Mouse (Mus musculus) liver, embryonic 13.5 days (tissue): Measurements from ENCODE around the gene Fbp1. TPM values are rescaled to one million over a fixed set of nuclear protein-coding genes. Genes with fewer than 3 reads are reported as not detected.

Experiments
- ATAC-seq: fragments of 200-750 bp; cut with Nextera tagmentation; 2 replicates; pipeline ENCODE4 v1.8.0; 2017; ENCODE audit warnings: low read depth, mild to moderate bottlenecking, moderate number of reproducible peaks, moderate library complexity
- DNase-seq: peaks from one replicate; pipeline ENCODE4 v3.0.0; 2022
- H3K27ac ChIP-seq: fragments of 300-500 bp; sonication (generic); 2 replicates; pipeline ENCODE4 v1.5.1; 2015; ENCODE audit warnings: moderate library complexity, mild to moderate bottlenecking, inconsistent platforms
- H3K27me3 ChIP-seq: fragments of 300-500 bp; sonication (generic); 2 replicates; pipeline ENCODE4 v1.6.1; 2015; ENCODE audit warnings: mild to moderate bottlenecking, inconsistent platforms
- H3K36me3 ChIP-seq: fragments of 300-500 bp; sonication (generic); 2 replicates; pipeline ENCODE4 v1.6.1; 2015; ENCODE audit warnings: mild to moderate bottlenecking, inconsistent platforms
- H3K4me1 ChIP-seq: fragments of 300-500 bp; sonication (generic); replicated peaks from 2 replicates; pipeline ENCODE4 v1.6.1; 2015; ENCODE audit warnings: inconsistent platforms
- H3K4me2 ChIP-seq: fragments of 300-500 bp; sonication (generic); 2 replicates; pipeline ENCODE4 v1.6.1; 2015; ENCODE audit warnings: inconsistent platforms, mild to moderate bottlenecking, moderate library complexity
- H3K4me3 ChIP-seq: fragments of 300-500 bp; sonication (generic); replicated peaks from 2 replicates; pipeline ENCODE4 v1.5.1; 2015; ENCODE audit warnings: mild to moderate bottlenecking, inconsistent platforms
- H3K9ac ChIP-seq: fragments of 300-500 bp; sonication (generic); 2 replicates; pipeline ENCODE4 v1.6.1; 2015; ENCODE audit warnings: mild to moderate bottlenecking, inconsistent platforms
- H3K9me3 ChIP-seq: fragments of 300-500 bp; sonication (generic); replicated peaks from 2 replicates; pipeline ENCODE4 v1.6.1; 2016; ENCODE audit warnings: inconsistent platforms
- WGBS: fragments of 180-500 bp; shearing (Covaris S2); methylation state at CpG from one replicate; pipeline ENCODE4 v1.1.7; 2015; ENCODE audit not compliant: insufficient replicate concordance; 5-methylcytosine and 5-hydroxymethylcytosine counted together
- polyA plus RNA-seq: library from polyadenylated mRNA; unstranded; fragments of >200 nt; fragmentation: Nextera tagmentation; extraction: Ambion mirVana; gene quantifications from 2 replicates; pipeline ENCODE4 v1.2.1, GENCODE M21; 2015

Gene Fbp1
- polyA plus RNA-seq, 1 experiment from 2014 or later = 0.51 TPM

DNA sequence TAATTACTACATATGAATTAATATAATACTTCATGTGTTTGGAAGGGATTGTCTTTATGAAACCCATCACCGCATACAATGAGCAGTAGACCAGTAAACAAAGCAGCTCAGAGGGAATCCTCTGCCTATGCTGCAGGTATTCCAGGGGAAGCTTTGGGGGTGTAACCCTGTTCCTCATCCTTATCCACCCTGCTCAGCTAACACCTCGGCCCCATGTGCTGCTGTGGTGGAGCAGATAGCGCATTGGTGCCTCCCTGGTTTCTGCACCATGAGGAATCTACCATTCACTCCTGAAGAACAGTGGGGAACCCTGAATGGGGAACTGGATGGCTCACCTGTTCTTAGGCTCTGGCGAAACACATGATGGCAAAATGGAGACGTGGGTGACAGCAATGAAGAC is 23.5 kb upstream of the Fbp1 start:
- no peak overlapping the region for H3K9ac ChIP-seq
- H3K4me2 ChIP-seq = peak overlapping the region; percentile 30
- WGBS = 49% methylated on average over 5 of the region's 5 CpGs
- no peaks in the 10 kb centered on the region for H3K9me3 ChIP-seq
- H3K27me3 ChIP-seq = no peaks in the 10 kb centered on the region
- ATAC-seq (peak; percentile 96), DNase-seq (peak; percentile 76)
- H3K27ac ChIP-seq = peak overlapping the region; percentile 62
- no peak overlapping the region for H3K4me3 ChIP-seq
- H3K4me1 ChIP-seq = peaks cover 58% of the 10 kb centered on the region
- H3K36me3 ChIP-seq = no peaks in the 10 kb centered on the region

DNA sequence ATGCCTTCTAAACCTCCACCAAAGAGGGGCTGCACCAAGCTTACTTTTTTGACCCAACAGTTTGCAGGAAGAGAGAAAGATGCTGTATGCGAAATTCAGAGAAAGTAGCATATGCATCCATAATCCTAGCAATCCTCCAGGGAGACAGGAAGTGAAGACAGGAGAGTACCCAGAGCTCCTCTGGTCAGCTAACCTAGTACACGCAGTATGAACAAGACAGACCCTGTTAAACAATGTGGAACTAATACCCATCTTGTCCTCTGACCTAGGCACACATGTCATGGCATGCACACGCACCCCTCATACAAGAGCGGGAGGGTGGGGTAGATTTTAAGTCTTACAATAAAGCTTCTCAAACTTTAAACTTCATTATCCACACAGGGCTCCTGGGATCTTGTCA is 22.1 kb upstream of the Fbp1 start:
- H3K4me2 ChIP-seq = peak overlapping the region; percentile 23; the same call in 1 of the 2 replicates
- WGBS = 68% methylated on average over 4 of the region's 4 CpGs
- H3K27ac ChIP-seq = peak overlapping the region; percentile 78
- H3K36me3 ChIP-seq = no peaks in the 10 kb centered on the region
- no peak overlapping the region for H3K4me3 ChIP-seq
- peaks cover 58% of the 10 kb centered on the region for H3K4me1 ChIP-seq
- DNase-seq (no peak), ATAC-seq (no peak)
- H3K9me3 ChIP-seq = no peaks in the 10 kb centered on the region
- no peak overlapping the region for H3K9ac ChIP-seq
- H3K27me3 ChIP-seq = no peaks in the 10 kb centered on the region

DNA sequence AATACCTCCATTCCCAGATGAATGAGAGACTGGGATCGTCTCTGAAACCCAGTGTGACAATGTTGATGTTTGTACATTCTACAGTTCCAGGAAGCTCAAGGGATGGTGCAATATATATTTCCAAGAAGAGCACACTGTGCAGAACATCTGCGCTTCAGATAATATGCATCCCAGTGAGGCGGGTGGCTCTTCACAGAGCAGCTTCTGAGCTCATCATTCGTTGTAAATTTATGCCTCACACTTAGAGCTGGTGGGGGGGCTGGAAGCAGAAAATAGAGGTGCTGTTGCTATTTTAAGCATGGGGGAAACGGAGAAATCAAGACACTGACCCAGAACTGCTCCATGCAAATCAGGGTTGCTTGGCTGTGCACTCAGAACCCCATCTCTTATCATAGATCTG is 21.7 kb upstream of the Fbp1 start:
- H3K27me3 ChIP-seq = no peaks in the 10 kb centered on the region
- 36% methylated on average over 5 of the region's 5 CpGs for WGBS
- no peaks in the 10 kb centered on the region for H3K36me3 ChIP-seq
- peak; percentile 13 for DNase-seq
- peak overlapping the region; percentile 78 for H3K27ac ChIP-seq
- peak overlapping the region; percentile 23 for H3K4me2 ChIP-seq
- H3K9me3 ChIP-seq = no peaks in the 10 kb centered on the region
- ATAC-seq = peak; percentile 49
- peaks cover 58% of the 10 kb centered on the region for H3K4me1 ChIP-seq
- no peak overlapping the region for H3K4me3 ChIP-seq
- H3K9ac ChIP-seq = no peak overlapping the region

DNA sequence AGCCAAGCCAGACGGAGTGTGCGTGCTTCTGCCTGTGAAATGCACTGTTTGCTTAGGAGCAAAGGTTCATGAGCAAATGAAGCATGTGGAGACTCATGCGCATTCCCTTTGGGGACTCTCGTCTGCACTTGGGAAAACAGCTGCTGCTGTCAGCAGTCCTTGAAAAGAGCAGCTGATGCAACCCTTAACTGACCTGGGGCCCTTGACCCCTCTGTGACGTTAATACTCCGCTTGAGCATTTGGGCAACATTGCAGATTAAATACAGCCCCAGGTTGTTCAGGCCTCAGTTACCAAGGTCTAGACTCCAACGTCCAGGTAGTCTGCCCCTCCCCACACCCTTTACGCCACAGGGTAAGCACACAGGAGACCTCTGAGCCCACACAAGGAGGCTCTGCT is 20.1 kb upstream of the Fbp1 start:
- H3K27me3 ChIP-seq = no peaks in the 10 kb centered on the region
- H3K27ac ChIP-seq = peak overlapping the region; percentile 78
- WGBS = 58% methylated on average over 8 of the region's 8 CpGs
- ATAC-seq (peak; percentile 24), DNase-seq (no peak)
- no peak overlapping the region for H3K4me2 ChIP-seq
- no peak overlapping the region for H3K4me3 ChIP-seq
- H3K4me1 ChIP-seq = peaks cover 54% of the 10 kb centered on the region
- no peaks in the 10 kb centered on the region for H3K36me3 ChIP-seq
- no peak overlapping the region for H3K9ac ChIP-seq
- H3K9me3 ChIP-seq = no peaks in the 10 kb centered on the region

DNA sequence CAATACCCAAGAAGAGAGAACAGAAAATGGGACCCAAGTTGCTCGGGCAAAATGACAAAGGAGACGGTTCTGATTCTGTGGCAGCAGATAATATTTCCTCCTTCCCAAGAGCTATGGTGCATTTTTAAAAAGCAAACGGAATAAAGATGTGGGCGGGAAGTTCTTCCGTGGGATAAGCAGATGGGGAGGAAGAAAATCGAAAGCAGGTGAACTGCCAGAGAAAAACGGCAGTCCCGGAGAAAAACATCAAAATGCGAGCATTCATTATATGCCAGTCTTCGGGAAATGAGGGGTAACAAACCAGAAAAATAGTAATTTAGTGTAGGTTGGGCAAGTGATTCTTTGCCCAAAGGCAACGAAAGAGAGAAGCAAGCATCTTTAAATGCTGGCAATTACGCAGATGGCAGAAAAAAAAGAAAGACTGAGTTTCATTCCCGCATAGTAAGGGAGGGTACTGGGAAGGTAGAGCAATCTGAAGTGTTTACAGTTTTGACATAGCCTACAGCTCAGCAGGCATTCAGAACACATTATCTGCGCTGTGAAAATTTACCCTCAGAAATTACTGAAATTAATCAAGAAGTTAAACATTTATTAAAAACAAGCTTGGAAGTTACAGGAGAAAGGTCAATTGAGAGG is 19.6 kb upstream of the Fbp1 start:
- DNase-seq (no peak), ATAC-seq (no peak)
- Histone ChIP-seq H3K9me3 (no peaks in the 10 kb centered on the region), H3K27ac (no peak overlapping the region; the same call in 1 of the 2 replicates), H3K4me3 (no peak overlapping the region), H3K9ac (no peak overlapping the region), H3K27me3 (no peaks in the 10 kb centered on the region), H3K4me1 (peaks cover 50% of the 10 kb centered on the region), H3K36me3 (no peaks in the 10 kb centered on the region), H3K4me2 (no peak overlapping the region)
- 72% methylated on average over 14 of the region's 14 CpGs for WGBS

DNA sequence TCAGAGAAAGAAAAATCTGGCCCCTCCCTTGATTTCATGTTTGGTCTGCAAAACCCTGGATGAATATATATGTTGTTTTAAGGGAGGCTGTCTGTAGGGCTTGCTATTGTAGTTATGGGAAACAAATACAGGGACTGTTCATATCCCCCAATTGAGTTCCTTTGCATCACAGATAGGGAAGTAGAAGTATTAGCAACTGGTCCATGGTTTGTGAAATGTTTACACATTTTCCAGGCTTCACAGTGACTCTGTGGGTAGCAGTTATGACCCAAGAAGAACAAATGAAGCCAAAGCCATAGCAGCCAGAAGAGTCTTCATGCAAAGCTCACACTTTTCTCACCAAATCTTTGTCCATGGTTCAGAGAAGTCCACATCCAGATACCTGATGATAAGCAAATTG is 13.1 kb upstream of the Fbp1 start:
- H3K27me3 ChIP-seq = no peaks in the 10 kb centered on the region
- H3K4me3 ChIP-seq = no peak overlapping the region
- H3K9ac ChIP-seq = no peak overlapping the region
- H3K36me3 ChIP-seq = no peaks in the 10 kb centered on the region
- ATAC-seq = no peak
- H3K9me3 ChIP-seq = no peaks in the 10 kb centered on the region
- H3K4me2 ChIP-seq = no peak overlapping the region
- DNase-seq = no peak
- no peaks in the 10 kb centered on the region for H3K4me1 ChIP-seq
- H3K27ac ChIP-seq = no peak overlapping the region

DNA sequence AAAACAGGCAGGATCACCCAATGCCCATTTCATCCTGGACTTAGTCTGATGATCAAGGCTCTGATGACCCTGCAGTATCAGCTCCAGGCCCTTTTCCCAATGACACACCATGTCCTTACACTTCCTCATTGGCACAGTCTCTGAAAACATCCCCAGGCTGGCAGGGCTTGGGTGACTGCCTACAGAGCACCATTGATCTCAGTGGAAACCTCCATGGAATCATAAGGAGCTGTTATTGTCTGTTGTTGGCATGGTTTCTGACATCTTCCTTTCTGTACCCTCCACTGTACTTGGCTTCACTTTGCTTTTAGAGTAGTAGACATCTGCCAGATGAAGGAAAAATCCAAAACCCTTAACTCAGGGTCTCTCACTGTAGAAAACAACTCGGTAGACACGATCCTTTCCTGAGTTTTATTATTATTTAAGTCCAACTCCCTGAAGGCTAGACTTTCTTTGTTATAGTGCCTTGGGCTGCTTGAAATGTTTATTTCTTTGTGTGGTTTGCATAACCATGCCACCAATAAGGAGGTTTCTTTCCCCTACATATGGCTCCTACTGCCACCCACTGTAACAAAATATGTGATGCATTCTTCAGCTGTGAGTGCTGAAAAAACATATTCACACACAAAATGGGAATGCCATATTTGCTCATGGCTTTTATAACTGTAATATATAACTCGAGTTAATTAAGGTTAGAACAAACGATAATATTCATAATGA is 10.0 kb upstream of the Fbp1 start:
- DNase-seq (no peak), ATAC-seq (no peak)
- Histone ChIP-seq H3K9ac (no peak overlapping the region), H3K36me3 (no peaks in the 10 kb centered on the region), H3K27me3 (no peaks in the 10 kb centered on the region), H3K4me3 (no peak overlapping the region), H3K27ac (no peak overlapping the region), H3K4me1 (no peaks in the 10 kb centered on the region), H3K9me3 (no peaks in the 10 kb centered on the region), H3K4me2 (no peak overlapping the region)
- 72% methylated on average over 4 of the region's 4 CpGs for WGBS

DNA sequence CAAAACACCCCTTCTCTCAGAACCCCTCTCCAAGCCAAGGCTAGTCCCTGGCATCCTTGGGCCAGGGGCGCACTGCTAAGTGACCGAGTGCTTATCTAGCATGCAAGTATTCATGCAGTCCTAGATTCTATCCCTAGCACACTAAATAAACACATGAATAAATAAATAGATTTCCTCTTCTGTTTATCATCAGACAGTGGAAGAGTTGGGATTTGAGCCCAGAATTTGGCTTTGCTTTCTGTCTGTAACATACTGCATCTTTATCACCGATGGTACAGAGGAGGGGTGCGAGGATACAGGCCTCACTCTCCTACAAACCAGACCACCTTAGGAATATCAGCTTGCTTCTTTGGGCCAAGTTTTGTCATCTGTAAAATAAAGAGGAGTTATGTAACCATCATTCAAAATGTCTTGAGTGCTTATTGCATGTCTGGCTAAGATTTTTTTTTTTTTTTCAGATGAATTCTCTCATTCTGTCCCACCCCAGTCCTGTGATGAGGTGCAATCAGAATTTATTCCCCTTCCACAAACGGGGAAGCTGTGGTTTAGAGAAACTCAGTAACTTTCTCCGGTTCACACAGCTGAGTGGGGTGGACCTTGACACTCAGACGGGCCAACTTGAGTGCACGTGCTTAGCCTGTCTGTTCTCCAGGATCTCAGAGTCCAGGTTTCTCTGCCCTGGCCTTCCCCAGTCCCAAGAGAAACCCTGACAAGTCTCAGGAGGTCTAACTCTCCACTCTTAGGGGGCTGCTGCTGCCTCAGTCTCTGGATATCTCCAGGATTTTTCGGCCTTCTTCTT is 5.2 kb upstream of the Fbp1 start:
- H3K4me1 ChIP-seq = no peaks in the 10 kb centered on the region
- 47% methylated on average over 9 of the region's 9 CpGs for WGBS
- DNase-seq (no peak), ATAC-seq (no peak)
- no peak overlapping the region for H3K4me2 ChIP-seq
- no peaks in the 10 kb centered on the region for H3K36me3 ChIP-seq
- H3K4me3 ChIP-seq = no peak overlapping the region
- no peak overlapping the region for H3K9ac ChIP-seq
- peaks cover 20% of the 10 kb centered on the region for H3K27me3 ChIP-seq
- no peaks in the 10 kb centered on the region for H3K9me3 ChIP-seq
- H3K27ac ChIP-seq = no peak overlapping the region

DNA sequence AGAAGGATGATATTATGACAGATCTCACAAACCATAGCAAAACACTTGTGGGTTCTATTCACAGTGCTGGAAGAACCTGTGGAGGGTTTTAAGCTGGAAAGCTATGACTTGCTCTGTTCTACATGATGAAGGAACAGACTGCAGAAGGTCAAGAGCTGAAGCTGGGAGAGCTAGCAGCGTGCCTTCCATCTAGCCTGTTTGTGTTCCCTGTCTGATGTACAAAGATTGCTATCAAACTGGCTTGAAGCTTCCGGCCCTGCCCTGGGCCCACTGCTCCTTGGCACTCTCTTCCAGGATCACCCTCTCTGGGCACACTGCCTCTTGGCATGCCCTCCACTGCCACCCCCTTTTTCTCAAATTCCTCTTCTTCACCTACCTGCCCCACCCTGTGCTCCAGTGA is 1.2 kb upstream of the Fbp1 start:
- H3K9me3 ChIP-seq = no peaks in the 10 kb centered on the region
- no peak overlapping the region for H3K4me3 ChIP-seq
- H3K27ac ChIP-seq = no peak overlapping the region
- no peak overlapping the region for H3K9ac ChIP-seq
- no peak overlapping the region for H3K4me2 ChIP-seq
- 43% methylated on average over 2 of the region's 2 CpGs for WGBS
- no peak for ATAC-seq
- peaks cover 42% of the 10 kb centered on the region for H3K27me3 ChIP-seq
- H3K4me1 ChIP-seq = no peaks in the 10 kb centered on the region
- H3K36me3 ChIP-seq = no peaks in the 10 kb centered on the region
- no peak for DNase-seq

DNA sequence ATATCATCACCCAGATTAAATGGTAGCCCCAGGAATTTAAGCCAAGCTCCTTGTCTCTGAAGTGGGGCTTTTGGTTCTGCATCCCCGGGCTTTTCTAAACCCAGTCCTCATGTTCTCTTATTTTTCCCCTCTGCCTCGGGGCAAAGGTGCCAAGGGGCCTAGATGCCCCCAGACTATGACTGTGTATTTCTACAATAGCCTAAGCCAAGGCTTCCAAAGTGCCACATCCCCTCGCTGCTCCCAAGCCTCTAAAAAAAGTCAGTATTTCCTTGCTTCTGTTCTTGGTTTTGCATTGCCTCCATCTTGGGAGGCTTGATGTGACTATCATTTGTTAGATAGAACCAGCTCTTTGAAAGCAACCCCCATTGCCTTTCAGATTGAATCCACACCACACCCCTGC is 3.5 kb downstream of the Fbp1 start:
- no peaks in the 10 kb centered on the region for H3K9me3 ChIP-seq
- ATAC-seq = no peak
- H3K36me3 ChIP-seq = no peaks in the 10 kb centered on the region
- no peak for DNase-seq
- peaks cover 8% of the 10 kb centered on the region for H3K4me1 ChIP-seq
- H3K4me2 ChIP-seq = no peak overlapping the region
- WGBS = 54% methylated on average over 3 of the region's 3 CpGs
- no peak overlapping the region for H3K9ac ChIP-seq
- peaks cover 35% of the 10 kb centered on the region for H3K27me3 ChIP-seq
- no peak overlapping the region for H3K27ac ChIP-seq
- H3K4me3 ChIP-seq = no peak overlapping the region

DNA sequence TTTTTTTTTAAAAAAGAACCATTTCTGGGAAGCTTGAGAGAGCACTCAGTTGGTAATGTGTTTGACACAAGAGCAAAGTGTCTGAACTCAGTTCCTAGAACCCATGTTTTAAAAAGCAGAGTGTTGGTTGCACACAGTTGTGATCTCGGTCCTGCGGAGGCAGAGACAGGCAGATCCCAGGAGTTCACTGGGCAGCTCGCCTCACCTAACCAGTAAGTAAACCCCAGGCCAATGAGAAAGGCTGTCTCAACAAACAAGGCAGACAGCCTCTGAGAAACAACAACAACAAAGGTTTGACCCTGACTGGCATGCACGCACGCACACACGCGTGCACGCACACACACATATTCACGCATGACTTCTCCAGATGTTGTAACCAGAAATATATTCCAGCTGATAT is 4.2 kb downstream of the Fbp1 start:
- Histone ChIP-seq H3K9me3 (no peaks in the 10 kb centered on the region), H3K9ac (no peak overlapping the region), H3K4me2 (no peak overlapping the region), H3K4me1 (peaks cover 11% of the 10 kb centered on the region), H3K36me3 (no peaks in the 10 kb centered on the region), H3K4me3 (no peak overlapping the region), H3K27ac (no peak overlapping the region), H3K27me3 (peaks cover 29% of the 10 kb centered on the region)
- DNase-seq (no peak), ATAC-seq (no peak)
- WGBS = 84% methylated on average over 9 of the region's 9 CpGs
